Mouse (Mus musculus) lung, embryonic 14.5 days (tissue): ENCODE data around the gene Cdc27. TPM values are rescaled to one million over a fixed set of nuclear protein-coding genes. Genes with fewer than 3 reads are reported as not detected.

ENCODE experiments used
- ATAC-seq: fragments of 200-750 bp; cut with Nextera tagmentation; 2 replicates; pipeline ENCODE4 v1.8.0; 2017; ENCODE audit warnings: mild to moderate bottlenecking, moderate TSS enrichment, moderate library complexity; ENCODE audit not compliant: insufficient read depth
- DNase-seq: peaks from one replicate; pipeline ENCODE4 v3.0.0-alpha.2; 2015
- H3K27ac ChIP-seq: fragments of 300-500 bp; sonication (generic); 2 replicates; pipeline ENCODE4 v1.5.1; 2014; ENCODE audit warnings: low read depth, mild to moderate bottlenecking, moderate library complexity
- H3K27me3 ChIP-seq: fragments of 300-500 bp; sonication (generic); 2 replicates; pipeline ENCODE4 v1.6.1; 2014; ENCODE audit warnings: low read length, control low read depth; ENCODE audit not compliant: insufficient read depth
- H3K36me3 ChIP-seq: fragments of 300-500 bp; sonication (generic); 2 replicates; pipeline ENCODE4 v1.6.1; 2014; ENCODE audit warnings: control low read depth; ENCODE audit not compliant: insufficient read depth
- H3K4me1 ChIP-seq: fragments of 300-500 bp; sonication (generic); 2 replicates; pipeline ENCODE4 v1.6.1; 2014; ENCODE audit warnings: antibody characterized with exemption, control low read depth; ENCODE audit not compliant: insufficient read depth
- H3K4me2 ChIP-seq: fragments of 300-500 bp; sonication (generic); 2 replicates; pipeline ENCODE4 v1.6.1; 2014; ENCODE audit warnings: mild to moderate bottlenecking
- H3K4me3 ChIP-seq: fragments of 300-500 bp; sonication (generic); 2 replicates; pipeline ENCODE4 v1.5.1; 2014; ENCODE audit warnings: low read depth, low read length
- H3K9ac ChIP-seq: fragments of 300-500 bp; sonication (generic); 2 replicates; pipeline ENCODE4 v1.6.1; 2014
- H3K9me3 ChIP-seq: fragments of 300-500 bp; sonication (generic); 2 replicates; pipeline ENCODE4 v1.6.1; 2016; ENCODE audit warnings: low read depth, low read length, control low read depth
- CTCF ChIP-seq: IDR thresholded peaks from 2 replicates; pipeline ENCODE4 v1.5.1; 2016; ENCODE audit warnings: antibody characterized with exemption, low read depth
- WGBS: fragments of 180-500 bp; shearing (Covaris S2); extraction: QIAGEN DNeasy Blood & Tissue Kit; methylation state at CpG from one replicate; pipeline ENCODE4 v1.1.7; 2014; 5-methylcytosine and 5-hydroxymethylcytosine counted together
- polyA plus RNA-seq: library from polyadenylated mRNA; unstranded; fragments of >200 nt; fragmentation: Nextera tagmentation; extraction: Ambion mirVana; gene quantifications from 2 replicates; pipeline ENCODE4 v1.2.1, GENCODE M21; 2014

Gene Cdc27
- 47.7 and 51.0 TPM in 2 replicates for polyA plus RNA-seq

DNA sequence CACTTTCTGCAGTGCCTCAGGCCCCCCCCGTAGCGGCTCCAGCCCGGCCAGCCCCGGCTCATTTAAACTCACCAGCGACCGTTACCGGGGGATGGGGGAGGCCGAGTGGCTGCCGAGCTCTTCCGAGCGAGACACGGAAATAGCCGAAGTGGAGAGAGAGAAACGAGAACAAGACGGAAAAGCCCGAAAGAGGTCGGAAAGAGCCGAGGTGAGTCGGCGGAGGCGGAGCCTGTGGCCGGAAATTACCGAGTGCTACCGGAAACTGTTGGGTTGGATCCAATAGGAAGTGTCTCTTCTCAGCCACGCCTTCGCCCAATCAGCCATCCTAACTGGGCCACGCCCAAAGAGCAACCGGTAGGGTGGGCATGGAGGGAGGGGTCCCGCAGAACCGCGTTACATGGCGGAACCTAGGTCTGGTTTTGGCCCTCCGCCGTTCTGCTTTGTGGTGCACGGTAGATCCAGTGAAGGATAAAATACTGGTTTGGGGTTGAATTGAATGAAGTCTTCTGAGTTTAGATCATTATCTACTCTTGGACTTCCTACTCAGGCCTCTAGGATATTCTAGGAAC is at the start of gene Cdc27, which contains the start of gene Myl4:
TSS of gene Cdc27 (minus strand) at position 215 of the 569 bp plus-strand sequence.
TSS of gene Myl4 (plus strand) at position 258 of the 569 bp plus-strand sequence.
- Histone ChIP-seq H3K4me2 (peak within 1 kb of the TSS; percentile 81), H3K4me3 (peak within 1 kb of the TSS; percentile 86), H3K4me1 (no peaks in the 10 kb centered on the region), H3K36me3 (peaks cover 6% of the 10 kb centered on the region; the same call in 1 of the 2 replicates), H3K27ac (peak within 1 kb of the TSS; percentile 91), H3K9me3 (no peaks in the 10 kb centered on the region), H3K9ac (peak within 1 kb of the TSS; percentile 99), H3K27me3 (no peaks in the 10 kb centered on the region)
- peak; percentile 96 for ATAC-seq
- under 1% methylated on average over 35 of the region's 35 CpGs for WGBS
- no peak for TF ChIP-seq CTCF
- peak; percentile 100 for DNase-seq

DNA sequence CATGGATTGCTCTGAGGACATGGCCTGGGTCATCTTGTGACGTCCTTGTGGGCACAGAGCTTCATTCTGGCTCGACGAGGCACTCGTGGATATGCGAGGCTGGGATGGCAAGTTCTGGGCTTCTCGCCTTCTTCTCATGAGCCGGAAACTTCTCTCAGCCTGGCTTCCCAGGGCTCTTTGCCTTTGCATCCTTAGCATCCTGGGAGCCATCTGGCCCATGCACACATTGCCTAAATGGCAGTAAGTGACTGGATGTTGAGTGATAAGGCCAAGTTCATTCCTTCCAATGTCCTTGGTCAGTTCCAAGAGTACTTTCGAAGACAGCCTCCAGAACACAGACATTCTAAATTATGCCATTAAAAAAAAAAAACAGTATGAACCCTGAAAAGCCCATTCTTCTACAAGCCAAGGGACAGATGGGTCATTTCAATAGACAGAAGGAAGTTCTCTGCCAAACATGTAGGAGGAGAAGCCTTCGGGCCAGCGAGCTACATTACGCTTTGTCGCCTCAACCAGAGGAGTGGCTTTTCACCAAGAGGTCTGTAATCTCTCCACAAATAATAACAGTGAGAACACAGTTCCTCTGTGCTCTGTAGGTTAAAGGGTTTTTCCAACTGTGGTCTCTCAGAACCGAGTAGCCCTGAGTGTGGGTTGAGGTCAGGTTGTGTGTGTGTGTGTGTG is 49.0 kb upstream of the Cdc27 start:
- Histone ChIP-seq H3K27ac (peak overlapping the region; percentile 5; the same call in 1 of the 2 replicates), H3K36me3 (no peaks in the 10 kb centered on the region), H3K4me3 (no peak overlapping the region), H3K9ac (no peak overlapping the region), H3K27me3 (no peaks in the 10 kb centered on the region), H3K4me1 (no peaks in the 10 kb centered on the region), H3K4me2 (no peak overlapping the region), H3K9me3 (no peaks in the 10 kb centered on the region)
- peak; percentile 77 for DNase-seq
- TF ChIP-seq CTCF, result no peak
- peak; percentile 75 for ATAC-seq
- 59% methylated on average over 13 of the region's 13 CpGs for WGBS

DNA sequence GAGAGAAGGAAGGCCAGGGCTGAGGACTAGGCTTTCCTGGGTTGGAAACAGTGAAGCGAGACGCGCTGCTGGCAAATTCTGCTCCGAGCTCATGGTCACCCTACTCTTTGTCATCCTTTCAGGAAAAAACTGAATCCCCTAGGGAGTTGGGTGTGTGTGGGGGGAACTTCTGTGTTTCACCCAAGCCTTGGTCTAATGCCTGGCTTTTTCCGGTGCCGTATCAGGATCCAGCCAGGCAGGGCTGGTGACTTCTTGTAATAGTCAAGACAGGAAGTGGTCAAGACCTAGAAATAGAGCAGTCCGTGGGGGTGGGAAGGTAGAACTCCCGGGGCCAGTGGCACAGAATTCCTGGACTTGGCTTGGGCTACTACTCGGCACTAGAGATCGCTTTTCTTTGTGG is 45.9 kb upstream of the Cdc27 start:
- Histone ChIP-seq H3K4me3 (no peak overlapping the region), H3K4me1 (no peaks in the 10 kb centered on the region), H3K9me3 (no peaks in the 10 kb centered on the region), H3K36me3 (no peaks in the 10 kb centered on the region), H3K27ac (no peak overlapping the region), H3K27me3 (no peaks in the 10 kb centered on the region), H3K4me2 (no peak overlapping the region), H3K9ac (no peak overlapping the region)
- ATAC-seq (no peak), DNase-seq (no peak)
- TF ChIP-seq CTCF, result no peak
- WGBS, result 70% methylated on average over 10 of the region's 10 CpGs

DNA sequence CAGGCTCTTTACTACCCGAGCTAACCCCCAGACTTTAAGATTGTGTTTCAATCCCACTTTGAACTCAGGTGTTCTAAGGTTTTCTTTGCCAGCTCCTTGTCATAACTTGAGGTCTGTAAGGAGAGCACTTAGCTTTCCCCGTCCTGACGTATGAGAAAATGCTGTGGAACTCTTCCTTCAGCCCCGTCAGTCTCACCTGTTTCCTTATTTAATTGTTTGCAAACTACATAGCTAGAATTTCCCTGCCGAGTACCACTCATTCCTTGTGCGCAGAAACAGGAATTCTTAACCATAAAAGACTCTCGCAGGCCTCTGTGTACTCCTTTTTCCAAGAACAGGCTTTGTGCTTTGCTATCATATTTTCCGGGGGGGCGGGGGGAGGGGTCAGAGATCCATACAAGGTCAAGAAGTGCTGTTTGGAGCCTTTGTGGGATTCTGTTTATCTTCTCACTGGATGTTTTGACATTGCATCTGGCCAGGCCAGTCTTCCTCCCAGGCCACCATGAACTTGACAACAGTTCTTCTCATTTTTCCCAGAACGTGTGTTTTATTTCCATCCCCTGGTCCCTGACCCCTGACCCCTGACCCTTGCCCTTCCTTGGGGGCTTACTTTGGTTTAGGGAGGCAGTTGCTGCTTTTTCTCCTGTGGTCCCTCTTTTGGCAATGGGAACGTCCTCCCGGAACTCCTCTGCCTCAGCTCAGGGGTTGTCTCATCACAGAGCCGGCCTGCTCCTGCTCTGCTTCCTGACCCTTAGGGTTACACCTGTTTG is 41.8 kb upstream of the Cdc27 start:
- no peak overlapping the region for H3K9ac ChIP-seq
- no peak for TF ChIP-seq CTCF
- no peaks in the 10 kb centered on the region for H3K36me3 ChIP-seq
- no peak for DNase-seq
- no peak overlapping the region for H3K4me2 ChIP-seq
- no peak overlapping the region for H3K4me3 ChIP-seq
- ATAC-seq, result no peak
- no peaks in the 10 kb centered on the region for H3K9me3 ChIP-seq
- H3K4me1 ChIP-seq, result no peaks in the 10 kb centered on the region
- no peaks in the 10 kb centered on the region for H3K27me3 ChIP-seq
- H3K27ac ChIP-seq, result no peak overlapping the region
- WGBS, result 47% methylated on average over 13 of the region's 13 CpGs

DNA sequence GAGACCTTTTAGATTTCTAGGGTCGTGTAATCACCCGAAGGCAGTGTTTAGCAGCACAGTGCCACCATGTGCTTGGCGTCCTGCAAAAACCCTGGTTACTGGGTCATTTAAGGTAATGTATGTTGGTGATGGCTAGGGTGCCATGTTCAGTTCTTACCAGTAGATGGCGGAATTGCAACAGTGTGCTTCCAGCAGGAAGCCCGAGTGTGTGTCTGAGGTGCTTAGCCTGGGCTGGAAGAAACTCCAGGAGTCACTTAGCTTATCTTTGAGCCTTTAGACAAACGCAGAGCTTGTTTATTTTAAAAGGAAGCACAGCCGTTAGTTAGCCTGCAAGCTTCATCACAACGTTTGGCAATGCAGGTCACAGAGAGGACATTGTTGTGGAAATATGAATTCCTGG is 39.7 kb upstream of the Cdc27 start:
- WGBS, result under 1% methylated on average over 8 of the region's 8 CpGs
- Histone ChIP-seq H3K4me1 (no peaks in the 10 kb centered on the region), H3K9ac (no peak overlapping the region), H3K27me3 (no peaks in the 10 kb centered on the region), H3K27ac (no peak overlapping the region), H3K9me3 (no peaks in the 10 kb centered on the region), H3K4me3 (no peak overlapping the region), H3K4me2 (0 out of 2 replicates have a peak overlapping the region, but pooled peaks have one; percentile 12), H3K36me3 (no peaks in the 10 kb centered on the region)
- ATAC-seq (peak; percentile 89), DNase-seq (peak; percentile 97)
- peak; percentile 98 for TF ChIP-seq CTCF

DNA sequence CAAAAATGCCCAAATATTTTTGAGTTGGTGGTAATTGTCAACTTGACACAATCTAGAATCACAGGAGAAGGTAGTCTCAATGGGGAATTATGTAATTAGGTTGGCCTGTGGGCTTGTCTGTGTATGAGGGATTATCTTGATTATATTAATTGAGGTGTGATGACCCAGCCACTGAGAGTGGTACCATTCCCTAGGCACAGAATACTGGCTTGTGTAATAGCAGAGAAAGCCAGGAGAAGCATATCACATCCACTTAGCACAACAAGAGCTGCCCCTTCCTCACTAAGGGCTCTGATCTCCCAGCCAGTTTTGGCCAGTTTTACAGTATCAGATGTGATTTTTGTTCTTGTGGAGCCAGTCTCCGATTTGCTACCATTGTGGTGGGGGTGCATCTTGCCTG is 39.1 kb upstream of the Cdc27 start:
- ATAC-seq, result no peak
- no peak for DNase-seq
- Histone ChIP-seq H3K9ac (no peak overlapping the region), H3K4me3 (no peak overlapping the region), H3K4me1 (no peaks in the 10 kb centered on the region), H3K9me3 (no peaks in the 10 kb centered on the region), H3K27ac (no peak overlapping the region), H3K27me3 (no peaks in the 10 kb centered on the region), H3K36me3 (no peaks in the 10 kb centered on the region), H3K4me2 (no peak overlapping the region)
- no peak for TF ChIP-seq CTCF
- whole genome bisulfite sequencing, result 75% methylated on average over 1 of the region's 1 CpGs

DNA sequence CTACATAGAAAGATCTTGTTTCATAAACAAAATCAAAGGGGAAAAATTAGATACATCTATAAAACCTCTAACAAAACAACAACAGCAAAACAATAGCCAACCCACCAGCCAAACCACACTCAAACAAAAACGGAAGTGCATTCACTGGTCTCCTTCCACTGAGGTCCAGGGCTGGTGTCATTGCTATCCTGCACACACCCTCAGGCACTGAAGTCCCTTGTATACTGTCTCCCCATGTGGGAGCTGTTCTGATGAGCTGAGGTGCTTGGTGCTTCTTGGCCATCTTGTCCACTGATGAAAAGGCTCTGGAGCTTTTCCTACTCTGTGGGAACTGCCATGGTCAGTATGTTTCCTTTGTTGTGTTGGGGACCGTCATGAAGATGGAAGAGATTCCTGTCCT is 38.1 kb upstream of the Cdc27 start:
- Histone ChIP-seq H3K9ac (no peak overlapping the region), H3K9me3 (no peaks in the 10 kb centered on the region), H3K27ac (no peak overlapping the region), H3K27me3 (no peaks in the 10 kb centered on the region), H3K4me2 (no peak overlapping the region), H3K4me3 (no peak overlapping the region), H3K36me3 (no peaks in the 10 kb centered on the region), H3K4me1 (no peaks in the 10 kb centered on the region)
- ATAC-seq (no peak), DNase-seq (no peak)
- TF ChIP-seq CTCF, result no peak
- WGBS, result 85% methylated on average over 2 of the region's 2 CpGs
